Mouse (Mus musculus): Measurements from ENCODE around the gene Ap3d1. TPM values are rescaled to one million over a fixed set of nuclear protein-coding genes. Genes with fewer than 3 reads are reported as not detected.

The Ap3d1 gene
- polyA plus RNA-seq, 1 experiment from 2014 or later = 106 TPM

DNA sequence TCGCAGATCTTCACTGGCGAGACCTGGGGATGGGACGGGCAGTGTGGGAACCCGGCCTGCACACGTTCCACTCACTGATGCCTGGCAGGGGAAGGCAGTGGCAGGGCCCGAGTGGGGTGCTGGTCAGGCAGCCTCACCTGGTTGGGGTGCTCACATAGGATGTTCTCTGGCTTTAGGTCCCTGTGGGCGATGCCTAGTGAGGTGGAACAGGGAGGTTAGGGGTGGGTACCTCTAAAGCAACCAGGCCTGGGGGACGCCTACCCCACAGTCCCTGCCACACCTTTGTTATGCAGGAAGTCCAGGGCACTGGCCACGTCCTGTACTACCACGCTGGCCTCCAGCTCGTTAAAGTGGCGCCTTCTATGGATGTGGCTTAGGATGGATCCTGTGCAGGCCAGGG is 73.0 kb downstream of the Ap3d1 start:
- Histone ChIP-seq H3K9ac (peak overlapping the region; percentile 17; the same call in 1 of the 2 replicates), H3K36me3 (peaks cover 77% of the 10 kb centered on the region), H3K9me3 (no peaks in the 10 kb centered on the region), H3K27me3 (no peaks in the 10 kb centered on the region), H3K4me2 (no peak overlapping the region), H3K4me3 (no peak overlapping the region), H3K4me1 (replicated peaks) (peaks cover 60% of the 10 kb centered on the region), H3K27ac (replicated peaks) (no peak overlapping the region)
- no peak for ATAC-seq (ENCODE audit: low read depth)
- WGBS = 90% methylated on average over 12 of the region's 12 CpGs

DNA sequence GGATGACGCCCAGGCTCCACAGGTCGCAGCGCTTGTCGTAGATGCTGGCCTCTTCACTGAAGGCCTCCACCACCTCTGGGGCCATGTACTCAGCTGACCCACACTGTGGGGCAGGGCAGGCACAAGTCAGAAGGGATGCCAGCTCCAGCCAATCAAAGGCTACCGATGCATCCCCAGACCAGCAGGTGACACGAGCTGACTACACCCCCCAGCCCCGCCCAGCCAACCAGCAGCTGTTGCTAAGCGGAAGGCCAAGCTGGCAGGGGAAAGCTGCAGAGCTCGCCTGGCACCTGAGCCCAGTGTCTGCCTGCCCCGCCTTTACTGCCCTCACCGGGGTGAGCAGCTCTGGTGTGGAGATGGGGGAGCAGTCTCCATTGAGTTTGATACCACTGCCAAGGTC is 73.5 kb downstream of the Ap3d1 start:
- no peak overlapping the region for H3K4me3 ChIP-seq
- 84% methylated on average over 11 of the region's 11 CpGs for WGBS
- ATAC-seq (ENCODE audit: low read depth) = no peak
- no peak overlapping the region for H3K27ac ChIP-seq (replicated peaks)
- no peak overlapping the region for H3K9ac ChIP-seq
- H3K4me1 ChIP-seq (replicated peaks) = peaks cover 58% of the 10 kb centered on the region
- no peaks in the 10 kb centered on the region for H3K27me3 ChIP-seq
- H3K9me3 ChIP-seq = no peaks in the 10 kb centered on the region
- peaks cover 77% of the 10 kb centered on the region for H3K36me3 ChIP-seq
- H3K4me2 ChIP-seq = no peak overlapping the region

DNA sequence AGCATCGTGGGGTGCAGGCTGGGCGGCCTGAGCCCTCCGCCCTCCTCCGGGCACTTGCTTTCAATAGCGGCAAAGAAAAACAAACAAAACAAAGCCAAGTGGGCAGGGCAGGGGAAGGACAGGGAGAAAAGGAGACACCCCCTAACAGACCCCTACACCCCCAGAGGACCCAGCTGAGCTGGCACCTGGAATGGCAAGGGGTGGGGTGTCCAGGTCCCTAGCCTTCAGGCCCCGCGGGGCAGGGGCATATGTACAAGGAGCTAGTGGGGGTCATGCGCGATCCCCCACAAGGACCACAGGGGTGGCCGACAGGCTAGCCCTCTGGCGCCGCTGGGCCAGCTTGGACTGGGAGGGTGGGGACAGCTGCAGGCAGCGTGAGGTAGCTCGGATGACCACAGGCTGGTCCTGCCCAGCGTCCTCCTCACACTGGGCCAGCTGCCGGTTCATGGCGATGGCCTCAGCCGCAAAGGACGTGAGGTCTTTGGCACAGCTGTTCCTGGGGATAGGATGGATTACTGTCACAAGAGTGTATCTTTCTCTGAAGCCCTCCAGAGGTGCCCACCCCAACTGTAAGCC is 75.1 kb downstream of the Ap3d1 start:
- ATAC-seq (ENCODE audit: low read depth) = no peak
- WGBS = 87% methylated on average over 19 of the region's 19 CpGs
- Histone ChIP-seq H3K4me3 (no peak overlapping the region), H3K4me1 (replicated peaks) (peaks cover 49% of the 10 kb centered on the region), H3K27ac (replicated peaks) (no peak overlapping the region), H3K4me2 (no peak overlapping the region), H3K36me3 (peaks cover 69% of the 10 kb centered on the region), H3K27me3 (no peaks in the 10 kb centered on the region), H3K9me3 (no peaks in the 10 kb centered on the region), H3K9ac (no peak overlapping the region)

DNA sequence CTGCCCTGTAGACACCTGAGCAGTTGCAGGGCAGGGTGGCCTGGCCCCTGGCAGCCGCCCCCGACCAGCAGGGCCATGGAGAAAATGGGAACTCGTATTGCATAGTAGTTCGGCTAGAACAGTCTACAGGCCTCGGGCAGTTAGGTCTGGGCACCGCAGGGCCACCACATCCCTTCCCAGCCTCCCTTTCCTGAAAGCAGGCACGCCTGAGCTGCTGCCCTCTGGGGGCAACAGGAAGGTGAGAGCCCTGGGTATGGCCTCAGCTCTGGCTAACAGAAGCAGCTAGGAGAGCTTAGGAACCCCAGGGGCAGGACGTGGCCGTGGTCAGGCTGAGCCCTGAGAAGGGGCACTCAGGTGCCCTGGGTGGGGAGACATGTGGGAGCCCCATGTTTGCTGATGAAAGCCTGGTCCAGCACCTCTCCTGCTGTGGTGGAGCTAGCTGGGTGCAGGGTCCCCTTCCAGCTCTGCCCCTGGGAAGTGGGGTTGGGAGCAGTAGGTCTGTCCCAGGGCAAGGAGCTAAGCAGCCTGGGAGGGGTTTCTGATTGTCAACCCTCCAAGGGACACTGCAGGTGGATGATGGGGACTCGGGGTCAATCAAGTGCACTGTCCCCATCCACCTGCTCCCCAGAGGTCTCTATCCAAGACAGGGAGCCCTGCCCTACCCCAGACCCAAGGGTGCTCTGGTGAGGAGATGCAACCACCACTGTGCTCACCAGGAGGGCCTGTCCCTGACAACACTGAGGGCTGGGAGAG is 75.9 kb downstream of the Ap3d1 start:
- Histone ChIP-seq H3K9ac (no peak overlapping the region), H3K9me3 (no peaks in the 10 kb centered on the region), H3K4me3 (no peak overlapping the region), H3K4me2 (no peak overlapping the region), H3K36me3 (peaks cover 61% of the 10 kb centered on the region), H3K4me1 (replicated peaks) (peaks cover 42% of the 10 kb centered on the region), H3K27ac (replicated peaks) (0 out of 2 replicates have a peak overlapping the region, but pooled peaks have one; percentile 9), H3K27me3 (no peaks in the 10 kb centered on the region)
- ATAC-seq (ENCODE audit: low read depth) = no peak
- 82% methylated on average over 10 of the region's 10 CpGs for WGBS

DNA sequence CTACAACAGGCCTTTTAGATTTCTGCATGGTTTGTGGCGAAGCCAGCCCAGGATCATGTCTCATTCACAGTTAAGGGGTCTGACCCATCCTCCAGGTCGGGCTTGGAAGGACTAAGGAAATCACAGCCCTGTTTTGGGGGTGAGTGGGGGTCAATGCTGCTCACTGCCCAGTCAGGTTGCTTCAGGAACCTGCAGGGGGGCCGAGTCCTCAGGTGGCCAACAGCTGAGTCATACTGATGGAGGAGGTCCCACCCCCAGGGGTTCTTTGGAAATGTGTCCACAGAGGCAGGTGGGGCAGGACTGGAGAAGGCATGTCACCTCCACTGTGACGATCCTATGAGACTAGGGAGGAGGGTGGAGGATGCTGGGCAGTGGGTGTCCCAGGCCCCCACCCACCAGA is 76.6 kb downstream of the Ap3d1 start:
- H3K27ac ChIP-seq (replicated peaks) = 0 out of 2 replicates have a peak overlapping the region, but pooled peaks have one; percentile 43
- H3K4me2 ChIP-seq = no peak overlapping the region
- no peak overlapping the region for H3K4me3 ChIP-seq
- no peaks in the 10 kb centered on the region for H3K9me3 ChIP-seq
- no peaks in the 10 kb centered on the region for H3K27me3 ChIP-seq
- H3K4me1 ChIP-seq (replicated peaks) = peaks cover 40% of the 10 kb centered on the region
- peak overlapping the region; percentile 41; the same call in 1 of the 2 replicates for H3K9ac ChIP-seq
- H3K36me3 ChIP-seq = peaks cover 54% of the 10 kb centered on the region
- no peak; the same call in 1 of the 2 replicates for ATAC-seq (ENCODE audit: low read depth)
- 62% methylated on average over 4 of the region's 4 CpGs for WGBS

DNA sequence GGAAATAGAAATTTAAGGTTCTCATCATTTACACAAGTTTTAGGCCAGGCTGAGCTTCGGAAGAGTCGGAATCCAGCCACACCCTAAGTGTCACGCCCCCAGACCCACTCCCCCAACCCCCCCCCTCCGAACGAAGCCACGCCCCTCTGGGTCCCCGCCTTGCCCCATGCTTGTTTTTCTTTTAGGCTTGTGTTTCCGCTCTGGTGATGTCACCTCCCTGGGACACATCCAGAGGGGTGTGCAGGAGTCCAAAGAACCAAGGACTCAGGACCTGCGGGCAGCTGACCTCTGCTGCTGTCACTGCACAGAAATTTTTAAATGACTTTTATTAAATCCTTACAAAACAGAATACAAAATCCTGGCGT is 77.1 kb downstream of the Ap3d1 start:
- 0 out of 2 replicates have a peak, but pooled peaks have one; percentile 5 for ATAC-seq (ENCODE audit: low read depth)
- Histone ChIP-seq H3K4me3 (no peak overlapping the region), H3K4me2 (no peak overlapping the region), H3K27ac (replicated peaks) (peak overlapping the region; percentile 43), H3K9ac (no peak overlapping the region), H3K9me3 (no peaks in the 10 kb centered on the region), H3K4me1 (replicated peaks) (peaks cover 36% of the 10 kb centered on the region), H3K36me3 (peaks cover 49% of the 10 kb centered on the region), H3K27me3 (no peaks in the 10 kb centered on the region)
- WGBS = 16% methylated on average over 10 of the region's 10 CpGs

DNA sequence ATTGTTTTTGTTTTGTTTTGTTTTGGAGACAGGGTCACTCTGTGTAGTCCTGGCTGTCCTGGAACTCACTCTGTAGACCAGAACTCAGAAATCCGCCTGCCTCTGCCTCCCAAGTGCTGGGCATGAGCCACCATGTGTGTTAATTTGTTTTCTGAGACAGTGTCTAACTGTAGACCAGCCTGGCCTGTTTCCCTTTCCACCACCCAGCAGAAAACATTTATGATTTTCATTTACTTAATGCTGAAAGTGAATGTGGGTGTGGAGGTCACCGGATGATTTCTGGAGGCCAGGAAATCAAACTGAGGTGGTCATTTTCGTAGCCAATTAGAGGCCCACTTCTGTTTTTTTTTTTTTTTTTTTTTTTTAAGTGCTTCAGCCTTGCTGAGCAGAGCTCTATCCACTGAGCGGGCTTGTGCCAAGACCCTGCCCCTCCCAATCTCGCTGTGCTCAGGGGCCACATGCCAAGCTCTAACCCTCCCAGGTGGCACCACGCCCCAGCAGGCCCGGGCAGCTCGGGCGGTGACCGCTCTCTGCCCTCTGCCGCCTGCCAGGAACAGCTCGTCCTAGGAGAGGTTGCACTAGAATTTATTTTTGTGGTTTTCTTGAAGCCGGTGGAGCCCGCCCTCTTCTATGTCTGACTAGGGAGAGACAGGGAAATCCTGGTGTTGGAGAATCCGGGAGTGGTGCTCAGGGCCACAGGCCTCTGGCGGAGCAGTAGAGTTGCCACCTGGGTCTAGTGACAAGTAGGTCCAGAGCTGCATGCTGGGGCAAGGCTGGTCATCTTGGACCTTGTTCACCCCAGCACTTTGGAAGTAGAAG is 77.7 kb downstream of the Ap3d1 start:
- peak overlapping the region; percentile 43 for H3K27ac ChIP-seq (replicated peaks)
- H3K27me3 ChIP-seq = no peaks in the 10 kb centered on the region
- no peak overlapping the region for H3K9ac ChIP-seq
- peaks cover 43% of the 10 kb centered on the region for H3K36me3 ChIP-seq
- H3K4me1 ChIP-seq (replicated peaks) = peaks cover 33% of the 10 kb centered on the region
- H3K9me3 ChIP-seq = no peaks in the 10 kb centered on the region
- H3K4me2 ChIP-seq = 0 out of 2 replicates have a peak overlapping the region, but pooled peaks have one; percentile 11
- WGBS = 45% methylated on average over 16 of the region's 16 CpGs
- ATAC-seq (ENCODE audit: low read depth) = 0 out of 2 replicates have a peak, but pooled peaks have one; percentile 7
- H3K4me3 ChIP-seq = no peak overlapping the region

DNA sequence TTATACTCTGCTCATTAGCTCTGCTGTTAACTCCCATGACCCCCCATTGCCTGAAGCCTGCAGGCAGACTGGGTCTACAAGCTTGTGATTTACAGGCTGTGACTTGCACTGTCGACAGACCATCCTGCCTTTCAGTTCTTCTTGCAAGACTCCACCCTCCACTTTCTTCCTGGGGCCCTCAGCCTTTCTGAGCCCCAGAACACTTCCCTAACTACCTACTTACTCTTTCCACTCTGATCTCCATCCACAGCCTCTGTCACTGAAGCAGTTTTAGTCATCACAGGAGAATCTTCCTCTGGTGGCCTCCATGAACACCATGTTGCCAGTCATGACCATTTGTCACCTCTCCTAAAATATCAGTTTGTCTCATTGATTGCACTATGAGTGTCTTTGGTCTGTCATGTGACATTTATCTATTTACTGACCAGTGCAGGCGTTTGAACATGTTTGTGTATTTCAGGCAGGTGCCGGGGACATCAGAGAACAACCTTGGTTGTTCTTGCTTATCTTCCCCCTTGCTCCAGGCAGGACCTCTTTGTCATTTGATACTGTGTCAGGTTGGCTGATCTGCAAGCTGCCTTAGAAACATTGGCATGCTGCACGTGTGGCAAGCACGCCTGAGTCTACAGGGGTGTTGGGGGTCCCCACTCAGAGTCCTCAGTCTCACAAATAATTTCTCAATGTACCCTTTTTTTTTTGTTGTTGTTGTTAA is 78.4 kb downstream of the Ap3d1 start:
- no peak overlapping the region for H3K4me3 ChIP-seq
- H3K9me3 ChIP-seq = no peaks in the 10 kb centered on the region
- no peak overlapping the region for H3K27ac ChIP-seq (replicated peaks)
- H3K9ac ChIP-seq = no peak overlapping the region
- peaks cover 36% of the 10 kb centered on the region for H3K36me3 ChIP-seq
- WGBS = 57% methylated on average over 5 of the region's 5 CpGs
- H3K4me1 ChIP-seq (replicated peaks) = peaks cover 38% of the 10 kb centered on the region
- ATAC-seq (ENCODE audit: low read depth) = no peak
- no peaks in the 10 kb centered on the region for H3K27me3 ChIP-seq
- H3K4me2 ChIP-seq = no peak overlapping the region

DNA sequence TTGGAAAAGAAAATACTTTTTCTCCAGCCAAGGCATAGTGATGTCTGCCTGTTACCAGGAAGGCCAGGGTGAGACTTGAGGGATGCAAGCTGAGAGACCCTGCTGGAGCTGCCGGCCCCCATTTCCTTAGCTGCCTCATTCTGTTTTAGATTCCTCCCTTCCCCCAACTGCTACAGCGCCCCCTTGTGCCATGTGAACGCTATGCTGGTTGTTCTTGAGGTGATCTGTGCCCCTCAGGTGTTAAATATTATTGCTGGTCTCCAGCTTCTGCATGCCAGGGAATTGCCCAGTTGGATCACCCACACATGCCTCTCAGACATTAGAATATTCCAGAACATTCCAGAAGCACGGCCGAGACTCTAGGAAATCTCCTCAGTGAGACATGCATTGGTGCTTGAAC is 80.9 kb downstream of the Ap3d1 start:
- H3K9me3 ChIP-seq = no peaks in the 10 kb centered on the region
- H3K4me3 ChIP-seq = no peak overlapping the region
- H3K27ac ChIP-seq (replicated peaks) = no peak overlapping the region
- WGBS = 40% methylated on average over 5 of the region's 5 CpGs
- H3K4me1 ChIP-seq (replicated peaks) = peaks cover 39% of the 10 kb centered on the region
- H3K27me3 ChIP-seq = no peaks in the 10 kb centered on the region
- H3K4me2 ChIP-seq = no peak overlapping the region
- peaks cover 11% of the 10 kb centered on the region for H3K36me3 ChIP-seq
- no peak overlapping the region for H3K9ac ChIP-seq
- ATAC-seq (ENCODE audit: low read depth) = no peak

DNA sequence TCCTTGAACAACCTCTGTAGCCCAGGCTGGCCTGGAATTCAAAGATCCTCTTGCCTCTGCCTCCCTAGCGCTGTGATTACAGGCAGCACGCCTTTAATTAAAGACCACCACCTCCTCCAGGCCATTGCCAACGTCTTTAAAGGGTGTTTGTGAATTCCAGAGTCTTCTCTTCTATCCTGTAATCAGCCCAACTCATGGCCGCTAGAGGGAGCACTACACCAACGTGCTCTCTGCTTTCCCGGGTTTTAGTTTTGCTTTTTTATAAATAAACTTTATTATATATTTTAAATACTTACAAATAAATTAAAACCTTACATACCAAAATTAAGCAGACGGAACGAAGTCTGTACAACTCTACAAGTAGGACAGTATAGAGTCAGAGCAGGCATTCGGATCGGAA is 82.9 kb downstream of the Ap3d1 start:
- H3K4me1 ChIP-seq (replicated peaks) = peaks cover 37% of the 10 kb centered on the region
- no peak overlapping the region for H3K9ac ChIP-seq
- no peak overlapping the region for H3K27ac ChIP-seq (replicated peaks)
- 0 out of 2 replicates have a peak overlapping the region, but pooled peaks have one; percentile 25 for H3K4me2 ChIP-seq
- no peaks in the 10 kb centered on the region for H3K36me3 ChIP-seq
- no peaks in the 10 kb centered on the region for H3K27me3 ChIP-seq
- no peaks in the 10 kb centered on the region for H3K9me3 ChIP-seq
- 16% methylated on average over 10 of the region's 10 CpGs for whole genome bisulfite sequencing
- no peak for ATAC-seq (ENCODE audit: low read depth)
- 0 out of 2 replicates have a peak overlapping the region, but pooled peaks have one; percentile 13 for H3K4me3 ChIP-seq

DNA sequence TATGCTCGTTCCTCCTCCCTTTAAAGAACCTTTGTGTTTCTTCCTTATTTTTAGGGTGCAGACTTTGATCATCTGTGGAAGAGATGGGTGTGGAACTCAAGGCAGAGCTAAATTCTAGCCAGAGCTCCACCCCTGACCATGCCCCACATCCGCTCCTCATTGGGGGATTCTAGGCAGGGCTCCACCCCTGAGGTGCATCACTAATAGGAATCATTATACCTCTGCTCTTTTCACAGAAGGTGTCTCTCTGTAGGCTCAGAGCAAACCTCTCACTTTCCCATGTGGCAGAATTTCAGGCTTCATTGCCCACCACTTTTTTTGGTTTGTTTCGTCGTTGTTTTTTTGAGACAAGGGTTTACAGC is 83.2 kb downstream of the Ap3d1 start:
- H3K9ac ChIP-seq = no peak overlapping the region
- H3K9me3 ChIP-seq = no peaks in the 10 kb centered on the region
- no peaks in the 10 kb centered on the region for H3K27me3 ChIP-seq
- no peak overlapping the region for H3K4me3 ChIP-seq
- no peaks in the 10 kb centered on the region for H3K36me3 ChIP-seq
- 62% methylated on average over 4 of the region's 4 CpGs for WGBS
- H3K4me2 ChIP-seq = 0 out of 2 replicates have a peak overlapping the region, but pooled peaks have one; percentile 25
- no peak overlapping the region for H3K27ac ChIP-seq (replicated peaks)
- ATAC-seq (ENCODE audit: low read depth) = no peak
- H3K4me1 ChIP-seq (replicated peaks) = peaks cover 39% of the 10 kb centered on the region

Data from neural tube, embryonic 13.5 days (tissue).